8 mouse cellular contexts compared by ENCODE assay signal in the genomic region with DNA sequence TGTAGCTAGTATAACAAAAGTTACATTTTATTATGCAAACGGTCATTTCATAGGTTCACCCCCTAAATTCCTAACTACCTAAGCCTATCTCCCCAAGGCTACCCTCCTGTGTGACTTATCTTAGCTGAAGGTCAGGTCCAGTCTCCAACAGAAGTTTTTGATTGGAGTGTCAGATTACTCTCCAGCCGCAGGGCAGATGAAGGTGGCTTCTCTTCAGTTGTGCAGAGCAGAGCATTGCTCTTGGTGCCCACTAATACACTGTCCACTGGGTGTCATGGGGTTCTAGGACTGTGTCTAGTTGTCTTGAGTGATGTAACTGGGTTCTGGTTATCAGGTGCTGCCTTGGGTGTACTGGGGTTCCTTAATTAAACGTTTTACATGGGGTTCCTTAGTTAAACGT. TPM values are rescaled to one million over a fixed set of nuclear protein-coding genes. Genes with fewer than 3 reads are reported as not detected.
DNase-seq lines count a peak whose midpoint lies in the region; ATAC-seq lines count a peak whose summit lies in the region.

No protein-coding gene starts in this region.

- H3K36me3 ChIP-seq in kidney, embryonic 16.5 days (ENCODE audit: insufficient read depth, low read length) = peaks cover 10% of the 10 kb centered on the region; the same call in 1 of the 2 replicates
- H3K36me3 ChIP-seq in hindbrain, embryonic 15.5 days = peaks cover 5% of the 10 kb centered on the region; the same call in 1 of the 2 replicates
- H3K36me3 ChIP-seq in midbrain, embryonic 16.5 days (ENCODE audit: control insufficient read depth, insufficient read depth, low read length) = no peaks in the 10 kb centered on the region; the same call in 1 of the 2 replicates

- ATAC-seq in kidney, embryonic 16.5 days (ENCODE audit: low FRiP score, low TSS enrichment) = no peak
- peak; percentile 46 for ATAC-seq in hindbrain, embryonic 15.5 days (ENCODE audit: low FRiP score, low read depth)
- ATAC-seq in midbrain, embryonic 16.5 days = peak; percentile 47; the same call in 1 of the 2 replicates

- peak overlapping the region; percentile 80 for H3K4me2 ChIP-seq in kidney, embryonic 16.5 days (replicated peaks; ENCODE audit: low read depth, low read length)
- peak overlapping the region; percentile 85 for H3K4me2 ChIP-seq in hindbrain, embryonic 15.5 days
- H3K4me2 ChIP-seq in midbrain, embryonic 16.5 days (ENCODE audit: low read length) = peak overlapping the region; percentile 60

- H3K9me3 ChIP-seq in kidney, embryonic 16.5 days (ENCODE audit: low read length) = no peaks in the 10 kb centered on the region
- H3K9me3 ChIP-seq in hindbrain, embryonic 15.5 days = no peaks in the 10 kb centered on the region
- H3K9me3 ChIP-seq in midbrain, embryonic 16.5 days (replicated peaks; ENCODE audit: control insufficient read depth, low read length, poor library complexity, severe bottlenecking) = no peaks in the 10 kb centered on the region

- H3K27me3 ChIP-seq in kidney, embryonic 16.5 days (ENCODE audit: insufficient read depth, low read length) = no peaks in the 10 kb centered on the region
- no peaks in the 10 kb centered on the region for H3K27me3 ChIP-seq in hindbrain, embryonic 15.5 days
- H3K27me3 ChIP-seq in midbrain, embryonic 16.5 days (ENCODE audit: control insufficient read depth, insufficient read depth, low read depth, low read length) = no peaks in the 10 kb centered on the region

- H3K4me3 ChIP-seq in kidney, embryonic 16.5 days (ENCODE audit: low read length) = peak overlapping the region; percentile 56
- H3K4me3 ChIP-seq in hindbrain, embryonic 15.5 days = peak overlapping the region; percentile 90
- H3K4me3 ChIP-seq in midbrain, embryonic 16.5 days (ENCODE audit: low read depth, low read length) = peak overlapping the region; percentile 77

- H3K9ac ChIP-seq in kidney, embryonic 16.5 days (replicated peaks; ENCODE audit: low read length) = peak overlapping the region; percentile 79
- H3K9ac ChIP-seq in hindbrain, embryonic 15.5 days = peak overlapping the region; percentile 81
- H3K9ac ChIP-seq in midbrain, embryonic 16.5 days (ENCODE audit: low read depth, low read length) = peak overlapping the region; percentile 78

- peaks cover 12% of the 10 kb centered on the region for H3K4me1 ChIP-seq in kidney, embryonic 16.5 days (ENCODE audit: insufficient read depth, low read length)
- H3K4me1 ChIP-seq in hindbrain, embryonic 15.5 days (replicated peaks) = peaks cover 18% of the 10 kb centered on the region
- H3K4me1 ChIP-seq in midbrain, embryonic 16.5 days (ENCODE audit: control insufficient read depth, insufficient read depth, low read length) = peaks cover 13% of the 10 kb centered on the region

- no peak overlapping the region for H3K27ac ChIP-seq in kidney, embryonic 16.5 days (ENCODE audit: low read length)
- H3K27ac ChIP-seq in hindbrain, embryonic 15.5 days (replicated peaks) = no peak overlapping the region
- H3K27ac ChIP-seq in midbrain, embryonic 16.5 days (ENCODE audit: low read length) = no peak overlapping the region

- no peak for DNase-seq in kidney, adult 8-10 months
- peak; percentile 24 for DNase-seq in embryo, embryonic 10 days (ENCODE audit: low spot score)
- DNase-seq in spleen, adult 18-20 months = no peak
- no peak for DNase-seq in yolk sac, embryonic 10.5 days (ENCODE audit: low spot score)
- DNase-seq in testis, postnatal 14 days (ENCODE audit: low spot score) = no peak

- 15% methylated on average over 4 of the region's 4 CpGs for WGBS in kidney, embryonic 16.5 days
- WGBS in hindbrain, embryonic 15.5 days = 12% methylated on average over 4 of the region's 4 CpGs
- 15% methylated on average over 4 of the region's 4 CpGs for whole genome bisulfite sequencing in midbrain, embryonic 16.5 days

RNA-seq across cellular contexts. Expression of gene Pop4, which starts 0.6 kb away (rescaled TPM):
- 63.3 and 64.0 TPM in 2 replicates for polyA plus RNA-seq in kidney, embryonic 16.5 days (2015; fragmentation: Nextera tagmentation; extraction: Ambion mirVana)
- 73.4 and 75.1 TPM in 2 replicates for polyA plus RNA-seq in hindbrain, embryonic 15.5 days (2015; fragmentation: Nextera tagmentation; extraction: Ambion mirVana)
- 76.0 and 78.2 TPM in 2 replicates for polyA plus RNA-seq in midbrain, embryonic 16.5 days (2015; fragmentation: Nextera tagmentation; extraction: Ambion mirVana)

RNA-seq across cellular contexts. Expression of gene Plekhf1, which starts 44.0 kb away (rescaled TPM):
- 5.9 and 6.3 TPM in 2 replicates for polyA plus RNA-seq in kidney, embryonic 16.5 days (2015; fragmentation: Nextera tagmentation; extraction: Ambion mirVana)
- 0.76 and 0.88 TPM in 2 replicates for polyA plus RNA-seq in hindbrain, embryonic 15.5 days (2015; fragmentation: Nextera tagmentation; extraction: Ambion mirVana)
- polyA plus RNA-seq in midbrain, embryonic 16.5 days (2015; fragmentation: Nextera tagmentation; extraction: Ambion mirVana) = 0.26 and 0.49 TPM in 2 replicates
